Mouse (Mus musculus) kidney, embryonic 16.5 days (tissue): ENCODE data around the gene Cacna1d. TPM values are rescaled to one million over a fixed set of nuclear protein-coding genes. Genes with fewer than 3 reads are reported as not detected.

ENCODE experiments used
- ATAC-seq: fragments of 200-750 bp; cut with Nextera tagmentation; 2 replicates; pipeline ENCODE4 v1.8.0; 2017; ENCODE audit warnings: moderate TSS enrichment; ENCODE audit not compliant: low FRiP score, low TSS enrichment
- H3K27ac ChIP-seq: fragments of 300-500 bp; sonication (generic); 2 replicates; pipeline ENCODE4 v1.5.1; 2014; ENCODE audit warnings: low read length
- H3K27me3 ChIP-seq: fragments of 300-500 bp; sonication (generic); 2 replicates; pipeline ENCODE4 v1.6.1; 2014; ENCODE audit warnings: low read length, control low read depth, mixed read lengths; ENCODE audit not compliant: insufficient read depth
- H3K36me3 ChIP-seq: fragments of 300-500 bp; sonication (generic); 2 replicates; pipeline ENCODE4 v1.6.1; 2014; ENCODE audit warnings: low read length, control low read depth, mixed read lengths; ENCODE audit not compliant: insufficient read depth
- H3K4me1 ChIP-seq: fragments of 300-500 bp; sonication (generic); 2 replicates; pipeline ENCODE4 v1.6.1; 2014; ENCODE audit warnings: low read length, control low read depth, mixed read lengths; ENCODE audit not compliant: insufficient read depth
- H3K4me2 ChIP-seq: fragments of 300-500 bp; sonication (generic); replicated peaks from 2 replicates; pipeline ENCODE4 v1.6.1; 2014; ENCODE audit warnings: low read depth, low read length
- H3K4me3 ChIP-seq: fragments of 300-500 bp; sonication (generic); 2 replicates; pipeline ENCODE4 v1.5.1; 2014; ENCODE audit warnings: mild to moderate bottlenecking, low read length
- H3K9ac ChIP-seq: fragments of 300-500 bp; sonication (generic); replicated peaks from 2 replicates; pipeline ENCODE4 v1.6.1; 2014; ENCODE audit warnings: low read length
- H3K9me3 ChIP-seq: fragments of 300-500 bp; sonication (generic); 2 replicates; pipeline ENCODE4 v1.6.1; 2016; ENCODE audit warnings: low read length, control low read depth
- WGBS: fragments of 180-500 bp; shearing (Covaris S2); extraction: QIAGEN DNeasy Blood & Tissue Kit; methylation state at CpG from one replicate; pipeline ENCODE4 v1.1.7; 2014; 5-methylcytosine and 5-hydroxymethylcytosine counted together
- polyA plus RNA-seq: library from polyadenylated mRNA; unstranded; fragments of >200 nt; fragmentation: Nextera tagmentation; extraction: Ambion mirVana; gene quantifications from 2 replicates; pipeline ENCODE4 v1.2.1, GENCODE M21; 2015

Gene Cacna1d
- polyA plus RNA-seq, 1 experiment from 2014 or later = 3.0 TPM

DNA sequence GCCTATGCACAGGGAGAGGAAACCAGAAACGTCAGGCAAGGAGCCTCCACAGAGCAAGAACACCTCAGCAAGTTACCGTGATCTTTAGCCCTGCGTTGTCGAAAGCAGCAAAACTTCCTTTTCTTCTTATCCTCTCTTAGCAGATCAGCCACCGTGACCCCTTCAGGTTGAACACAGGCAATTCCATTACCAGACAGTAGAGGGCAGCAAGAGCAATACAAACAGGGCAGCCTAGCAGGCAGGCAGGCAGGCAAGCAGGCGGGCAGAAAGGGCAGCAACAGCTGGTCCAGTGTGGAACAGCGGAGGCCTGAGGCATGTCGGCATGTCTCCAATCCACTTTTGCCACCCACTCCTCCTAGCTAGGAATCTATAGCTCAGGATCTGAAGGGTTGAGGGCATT lies 354.3 kb downstream of the Cacna1d start:
- no peaks in the 10 kb centered on the region for H3K4me1 ChIP-seq
- no peak overlapping the region for H3K4me2 ChIP-seq
- H3K27me3 ChIP-seq = no peaks in the 10 kb centered on the region
- no peaks in the 10 kb centered on the region for H3K36me3 ChIP-seq
- no peak overlapping the region for H3K4me3 ChIP-seq
- H3K27ac ChIP-seq = no peak overlapping the region
- peak; percentile 83 for ATAC-seq
- 8% methylated on average over 8 of the region's 8 CpGs for WGBS
- H3K9me3 ChIP-seq = no peaks in the 10 kb centered on the region
- H3K9ac ChIP-seq = no peak overlapping the region

DNA sequence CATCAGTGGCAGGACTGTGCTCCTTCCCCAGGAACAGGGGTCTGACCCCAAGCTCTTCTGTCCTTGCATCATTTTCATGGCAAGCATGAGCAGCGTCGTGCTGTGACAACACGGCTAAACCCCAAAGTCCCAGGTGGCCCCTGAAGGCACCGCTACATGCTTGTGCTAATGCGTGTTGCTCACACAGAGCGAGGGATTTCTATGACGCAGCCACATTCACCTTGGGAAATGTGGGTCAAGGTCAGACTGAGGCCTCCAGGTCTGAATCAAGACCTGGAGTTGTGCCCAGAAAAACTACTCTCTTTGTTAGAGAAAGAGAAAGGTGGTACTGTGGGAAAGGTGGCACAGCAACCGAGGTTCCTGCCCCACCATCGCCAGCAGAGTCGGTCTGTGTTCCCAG lies 355.9 kb downstream of the Cacna1d start:
- Histone ChIP-seq H3K4me1 (no peaks in the 10 kb centered on the region), H3K4me3 (no peak overlapping the region), H3K27ac (no peak overlapping the region), H3K9ac (no peak overlapping the region), H3K9me3 (no peaks in the 10 kb centered on the region), H3K27me3 (no peaks in the 10 kb centered on the region), H3K36me3 (no peaks in the 10 kb centered on the region), H3K4me2 (no peak overlapping the region)
- no peak for ATAC-seq
- 88% methylated on average over 10 of the region's 10 CpGs for WGBS

- H3K4me2 ChIP-seq = no peak overlapping the region
- no peaks in the 10 kb centered on the region for H3K36me3 ChIP-seq
- no peaks in the 10 kb centered on the region for H3K27me3 ChIP-seq
- WGBS = 57% methylated on average over 3 of the region's 3 CpGs
- H3K4me1 ChIP-seq = no peaks in the 10 kb centered on the region
- H3K27ac ChIP-seq = no peak overlapping the region
- no peak overlapping the region for H3K9ac ChIP-seq
- no peak for ATAC-seq
- no peak overlapping the region for H3K4me3 ChIP-seq
- H3K9me3 ChIP-seq = no peaks in the 10 kb centered on the region
Observed at GRCm38 (mm10) chr14:30133684-30134083, 357.6 kb downstream of the Cacna1d start.

DNA sequence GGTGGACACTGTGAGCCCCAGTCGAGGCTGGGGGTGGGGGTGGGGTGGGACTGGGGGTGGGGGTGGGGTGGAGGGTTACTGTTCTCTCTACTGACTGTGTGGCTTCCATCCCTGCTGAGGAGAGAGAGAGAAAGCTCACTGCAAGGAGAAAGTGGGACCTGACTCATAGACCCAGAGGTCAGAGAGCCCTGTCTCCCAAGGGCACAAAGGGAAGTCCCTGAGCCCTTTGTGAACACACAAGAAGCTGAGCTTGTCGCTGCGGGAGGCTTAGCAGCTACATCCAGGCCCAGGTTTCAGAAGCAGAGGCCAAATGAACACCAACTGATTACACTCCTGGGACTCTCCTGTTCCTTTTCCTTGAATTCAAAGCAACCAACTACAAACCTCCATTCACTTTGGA lies 360.0 kb downstream of the Cacna1d start:
- no peak overlapping the region for H3K4me3 ChIP-seq
- no peak overlapping the region for H3K9ac ChIP-seq
- no peak overlapping the region for H3K4me2 ChIP-seq
- ATAC-seq = no peak
- no peaks in the 10 kb centered on the region for H3K27me3 ChIP-seq
- no peaks in the 10 kb centered on the region for H3K4me1 ChIP-seq
- H3K36me3 ChIP-seq = no peaks in the 10 kb centered on the region
- H3K9me3 ChIP-seq = no peaks in the 10 kb centered on the region
- no peak overlapping the region for H3K27ac ChIP-seq
- 38% methylated on average over 3 of the region's 3 CpGs for WGBS

DNA sequence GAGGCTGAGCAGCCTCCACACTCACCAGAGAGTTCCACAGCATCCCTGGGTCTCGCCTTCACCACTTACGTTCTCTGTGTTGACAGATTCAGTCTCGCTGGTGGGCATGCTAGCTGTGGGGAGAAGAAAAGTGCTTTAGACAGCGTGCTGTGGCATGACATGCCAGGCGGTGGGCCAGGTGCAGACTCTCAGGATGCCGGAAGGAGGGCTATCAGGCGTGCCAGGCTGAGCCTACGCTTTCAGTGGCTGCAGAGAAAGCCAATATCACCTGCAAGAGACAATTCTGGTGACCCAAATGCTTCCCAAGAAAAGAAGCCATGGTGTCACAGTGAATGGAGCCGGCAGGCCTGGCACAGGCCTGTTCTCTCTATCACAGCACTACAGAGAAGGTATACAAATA lies 361.2 kb downstream of the Cacna1d start:
- Histone ChIP-seq H3K36me3 (no peaks in the 10 kb centered on the region), H3K9me3 (no peaks in the 10 kb centered on the region), H3K9ac (no peak overlapping the region), H3K4me2 (no peak overlapping the region), H3K27me3 (no peaks in the 10 kb centered on the region), H3K27ac (no peak overlapping the region), H3K4me1 (no peaks in the 10 kb centered on the region), H3K4me3 (no peak overlapping the region)
- ATAC-seq = no peak
- WGBS = 89% methylated on average over 9 of the region's 9 CpGs

DNA sequence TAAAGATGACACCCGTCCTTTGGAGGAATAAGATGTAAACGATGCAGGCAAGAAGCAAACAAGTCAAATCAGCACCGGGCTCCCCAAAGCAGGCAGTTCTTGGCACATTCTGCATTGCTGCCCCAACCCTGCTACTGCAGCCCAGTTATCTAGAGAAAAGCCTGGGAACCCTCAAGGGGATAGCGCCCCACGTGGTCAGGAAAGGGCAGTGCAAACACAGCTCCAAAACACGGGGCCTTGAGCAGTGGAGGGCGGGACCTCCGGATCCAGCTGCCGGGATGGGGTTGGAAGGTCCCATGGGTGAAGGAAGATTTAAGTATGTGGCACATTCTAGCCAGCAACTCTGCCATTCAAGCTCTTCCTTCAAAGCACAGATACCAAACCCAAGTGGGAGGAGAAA lies 361.9 kb downstream of the Cacna1d start:
- ATAC-seq = no peak
- no peak overlapping the region for H3K9ac ChIP-seq
- H3K27ac ChIP-seq = no peak overlapping the region
- no peaks in the 10 kb centered on the region for H3K36me3 ChIP-seq
- H3K4me1 ChIP-seq = no peaks in the 10 kb centered on the region
- H3K9me3 ChIP-seq = no peaks in the 10 kb centered on the region
- no peak overlapping the region for H3K4me3 ChIP-seq
- 40% methylated on average over 9 of the region's 9 CpGs for WGBS
- H3K27me3 ChIP-seq = no peaks in the 10 kb centered on the region
- no peak overlapping the region for H3K4me2 ChIP-seq

DNA sequence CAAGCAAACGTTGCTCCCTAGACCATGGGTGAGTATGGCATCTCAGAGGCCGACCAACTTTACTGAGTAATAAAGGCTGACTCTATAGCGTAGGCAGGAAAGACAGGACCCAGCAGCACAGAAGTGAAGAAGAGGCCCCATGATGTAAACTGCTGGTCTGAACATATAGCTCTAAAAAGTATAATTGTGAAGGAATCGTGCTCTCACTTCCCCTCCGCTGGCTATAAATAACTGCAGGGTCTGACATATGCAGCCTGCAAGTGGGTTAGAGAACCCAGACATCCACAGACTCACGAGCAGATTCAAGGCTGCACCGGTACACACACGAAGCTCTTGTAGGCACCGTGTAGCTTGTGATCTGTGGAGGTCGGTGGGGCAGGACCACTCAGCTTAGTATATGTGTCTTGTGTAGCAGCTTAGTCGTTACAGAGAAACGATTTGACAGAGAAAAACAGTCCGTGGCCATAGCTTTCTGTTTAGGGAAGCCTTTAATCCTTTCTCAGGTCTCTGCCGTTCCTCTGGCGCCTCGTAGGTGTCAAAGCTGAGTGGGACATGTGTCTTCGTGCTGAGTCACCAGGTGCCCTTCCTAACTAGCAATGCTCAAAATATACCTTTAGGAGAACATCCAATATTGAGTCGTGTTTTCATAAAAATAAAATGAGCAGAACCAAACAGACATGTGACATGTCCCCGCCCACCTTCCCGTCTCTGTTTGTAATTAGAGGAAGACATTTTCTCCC lies 366.1 kb downstream of the Cacna1d start:
- Histone ChIP-seq H3K9me3 (no peaks in the 10 kb centered on the region), H3K27me3 (no peaks in the 10 kb centered on the region), H3K4me3 (no peak overlapping the region), H3K27ac (no peak overlapping the region), H3K36me3 (no peaks in the 10 kb centered on the region), H3K9ac (no peak overlapping the region), H3K4me1 (no peaks in the 10 kb centered on the region), H3K4me2 (no peak overlapping the region)
- WGBS = 57% methylated on average over 20 of the region's 20 CpGs
- ATAC-seq = no peak

- WGBS = 72% methylated on average over 5 of the region's 5 CpGs
- Histone ChIP-seq H3K27me3 (no peaks in the 10 kb centered on the region), H3K4me2 (no peak overlapping the region), H3K36me3 (no peaks in the 10 kb centered on the region), H3K9ac (no peak overlapping the region), H3K27ac (no peak overlapping the region), H3K9me3 (no peaks in the 10 kb centered on the region), H3K4me1 (no peaks in the 10 kb centered on the region), H3K4me3 (no peak overlapping the region)
- ATAC-seq = no peak
Observed at GRCm38 (mm10) chr14:30120023-30120422, 371.2 kb downstream of the Cacna1d start.

DNA sequence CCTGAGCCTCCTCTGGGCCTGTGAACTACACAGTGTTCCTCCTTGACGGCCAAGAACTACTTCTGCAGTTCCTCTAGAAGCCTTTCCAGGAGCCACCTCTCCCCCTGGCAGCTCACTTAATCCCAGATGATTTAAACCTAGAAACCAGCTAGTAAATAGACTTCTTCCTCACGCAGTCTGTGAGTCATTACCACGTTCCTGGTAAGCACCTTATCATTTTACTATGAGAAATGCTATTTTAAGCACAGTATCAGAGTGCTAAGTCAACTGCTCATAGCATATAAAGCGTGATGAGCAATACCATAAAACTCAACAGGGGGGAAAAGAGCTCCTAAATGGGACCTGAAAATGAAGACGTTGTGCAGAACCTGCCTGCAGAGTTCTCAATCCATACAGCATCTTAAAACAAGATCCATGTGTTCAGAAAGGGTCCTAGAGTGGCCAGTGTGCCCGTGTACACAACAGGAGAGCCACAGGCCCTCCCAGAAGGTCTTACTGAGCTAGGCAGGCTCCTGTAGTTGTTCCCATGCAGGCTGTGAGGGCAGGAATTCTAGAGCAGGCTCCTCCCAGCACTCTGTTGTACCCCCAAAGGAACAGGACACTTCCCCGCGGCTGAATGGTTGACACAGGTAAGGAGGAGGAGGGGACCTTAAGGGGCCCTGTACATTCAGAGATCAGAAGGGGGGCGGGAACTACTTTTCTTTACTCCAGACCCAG lies 377.7 kb downstream of the Cacna1d start:
- ATAC-seq = no peak
- H3K27ac ChIP-seq = no peak overlapping the region
- WGBS = 56% methylated on average over 9 of the region's 9 CpGs
- no peak overlapping the region for H3K9ac ChIP-seq
- H3K4me1 ChIP-seq = no peaks in the 10 kb centered on the region
- H3K27me3 ChIP-seq = no peaks in the 10 kb centered on the region
- H3K9me3 ChIP-seq = no peaks in the 10 kb centered on the region
- no peaks in the 10 kb centered on the region for H3K36me3 ChIP-seq
- H3K4me3 ChIP-seq = no peak overlapping the region
- H3K4me2 ChIP-seq = no peak overlapping the region

- H3K36me3 ChIP-seq = no peaks in the 10 kb centered on the region
- 53% methylated on average over 2 of the region's 2 CpGs for WGBS
- H3K27me3 ChIP-seq = no peaks in the 10 kb centered on the region
- H3K9ac ChIP-seq = no peak overlapping the region
- H3K4me2 ChIP-seq = no peak overlapping the region
- no peaks in the 10 kb centered on the region for H3K9me3 ChIP-seq
- ATAC-seq = no peak
- no peak overlapping the region for H3K4me3 ChIP-seq
- H3K4me1 ChIP-seq = no peaks in the 10 kb centered on the region
- no peak overlapping the region for H3K27ac ChIP-seq
Observed at GRCm38 (mm10) chr14:30109079-30109478, 382.2 kb downstream of the Cacna1d start.
